Mouse (Mus musculus) hindbrain, embryonic 12.5 days (tissue): Measurements from ENCODE around the gene Mtss1l. TPM values are rescaled to one million over a fixed set of nuclear protein-coding genes. Genes with fewer than 3 reads are reported as not detected.

Experiments used
- ATAC-seq: fragments of 200-750 bp; cut with Nextera tagmentation; 2 replicates; pipeline ENCODE4 v1.8.0; 2017; ENCODE audit warnings: moderate TSS enrichment; ENCODE audit not compliant: low FRiP score
- H3K27ac ChIP-seq: fragments of 300-500 bp; sonication (generic); 2 replicates; pipeline ENCODE4 v1.5.1; 2016; ENCODE audit warnings: mild to moderate bottlenecking
- H3K27me3 ChIP-seq: fragments of 300-500 bp; sonication (generic); 2 replicates; pipeline ENCODE4 v1.6.1; 2016; ENCODE audit warnings: mild to moderate bottlenecking
- H3K36me3 ChIP-seq: fragments of 300-500 bp; sonication (generic); 2 replicates; pipeline ENCODE4 v1.6.1; 2016; ENCODE audit warnings: mild to moderate bottlenecking
- H3K4me1 ChIP-seq: fragments of 300-500 bp; sonication (generic); 2 replicates; pipeline ENCODE4 v1.6.1; 2016
- H3K4me2 ChIP-seq: fragments of 300-500 bp; sonication (generic); replicated peaks from 2 replicates; pipeline ENCODE4 v1.6.1; 2016; ENCODE audit warnings: mild to moderate bottlenecking
- H3K4me3 ChIP-seq: fragments of 300-500 bp; sonication (generic); 2 replicates; pipeline ENCODE4 v1.5.1; 2016; ENCODE audit warnings: mild to moderate bottlenecking
- H3K9ac ChIP-seq: fragments of 300-500 bp; sonication (generic); 2 replicates; pipeline ENCODE4 v1.6.1; 2016; ENCODE audit warnings: mild to moderate bottlenecking, moderate library complexity
- H3K9me3 ChIP-seq: fragments of 300-500 bp; sonication (generic); replicated peaks from 2 replicates; pipeline ENCODE4 v1.6.1; 2016; ENCODE audit warnings: mild to moderate bottlenecking
- WGBS: fragments of 180-500 bp; shearing (Covaris S2); methylation state at CpG from one replicate; pipeline ENCODE4 v1.1.7; 2016; 5-methylcytosine and 5-hydroxymethylcytosine counted together
- polyA plus RNA-seq: library from polyadenylated mRNA; unstranded; fragments of >200 nt; fragmentation: Nextera tagmentation; extraction: Ambion mirVana; gene quantifications from 2 replicates; pipeline ENCODE4 v1.2.1, GENCODE M21; 2016

Gene Mtss1l
- polyA plus RNA-seq, 1 experiment from 2014 or later, result 23.3 TPM

DNA sequence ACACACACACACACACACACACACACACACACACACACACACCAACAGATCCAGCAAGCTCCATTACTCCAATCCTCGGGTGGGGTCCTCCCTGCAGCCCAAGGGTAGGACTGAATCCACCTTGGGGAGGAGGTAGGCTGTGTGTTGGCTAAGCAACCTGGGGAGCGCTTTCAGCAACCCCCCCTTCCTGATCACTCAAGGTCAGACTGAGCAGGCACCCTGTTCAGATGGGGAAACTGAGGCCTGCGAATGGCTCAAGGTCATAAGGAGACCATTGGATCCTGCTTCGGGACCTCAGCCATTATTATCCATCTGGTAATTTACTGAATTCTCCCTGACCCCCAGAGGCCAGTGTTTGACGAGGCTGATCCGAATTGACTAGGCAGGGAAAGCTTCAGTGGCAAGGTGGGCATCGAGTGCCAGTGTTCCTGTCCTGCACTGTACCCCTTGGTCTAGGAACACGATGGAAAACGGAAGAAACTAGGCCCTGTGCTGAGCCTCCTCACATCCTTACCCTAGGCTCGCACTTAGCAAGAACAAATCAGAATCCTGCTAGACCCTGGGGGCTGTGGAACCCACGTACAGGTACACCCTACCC, 1.2 kb downstream of the Mtss1l start:
- ATAC-seq, result no peak
- WGBS, result 51% methylated on average over 11 of the region's 11 CpGs
- Histone ChIP-seq H3K27me3 (no peaks in the 10 kb centered on the region; the same call in 1 of the 2 replicates), H3K4me3 (peak overlapping the region; percentile 66), H3K4me2 (peak overlapping the region; percentile 81), H3K4me1 (peaks cover 77% of the 10 kb centered on the region), H3K9ac (peak overlapping the region; percentile 80), H3K27ac (peak overlapping the region; percentile 92), H3K9me3 (no peaks in the 10 kb centered on the region), H3K36me3 (peaks cover 21% of the 10 kb centered on the region)

DNA sequence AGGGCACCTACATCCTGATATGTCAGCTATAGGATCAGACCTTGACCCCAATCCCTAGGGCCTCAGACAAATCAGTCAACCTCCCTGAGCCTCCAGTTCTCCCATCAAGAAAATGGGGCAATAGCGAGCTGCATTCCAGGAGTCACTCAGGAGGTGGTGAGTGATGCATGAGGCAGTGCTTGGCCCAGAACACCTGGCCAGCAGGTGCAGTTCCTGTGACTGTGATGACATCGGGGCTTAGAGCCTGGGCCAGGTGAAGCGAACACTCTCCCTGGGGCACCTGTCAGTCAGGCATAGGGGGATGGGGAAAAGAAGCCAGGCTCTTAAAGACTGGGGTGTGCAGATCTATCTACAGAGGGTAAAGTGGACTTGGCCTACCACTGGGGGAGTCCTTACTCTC, 3.2 kb downstream of the Mtss1l start:
- H3K27ac ChIP-seq, result peak overlapping the region; percentile 71
- H3K27me3 ChIP-seq, result no peaks in the 10 kb centered on the region; the same call in 1 of the 2 replicates
- no peak overlapping the region for H3K4me3 ChIP-seq
- H3K36me3 ChIP-seq, result peaks cover 41% of the 10 kb centered on the region
- peaks cover 64% of the 10 kb centered on the region for H3K4me1 ChIP-seq
- WGBS, result 74% methylated on average over 3 of the region's 3 CpGs
- no peak for ATAC-seq
- H3K9ac ChIP-seq, result peak overlapping the region; percentile 47; the same call in 1 of the 2 replicates
- peak overlapping the region; percentile 26 for H3K4me2 ChIP-seq
- H3K9me3 ChIP-seq, result no peaks in the 10 kb centered on the region

DNA sequence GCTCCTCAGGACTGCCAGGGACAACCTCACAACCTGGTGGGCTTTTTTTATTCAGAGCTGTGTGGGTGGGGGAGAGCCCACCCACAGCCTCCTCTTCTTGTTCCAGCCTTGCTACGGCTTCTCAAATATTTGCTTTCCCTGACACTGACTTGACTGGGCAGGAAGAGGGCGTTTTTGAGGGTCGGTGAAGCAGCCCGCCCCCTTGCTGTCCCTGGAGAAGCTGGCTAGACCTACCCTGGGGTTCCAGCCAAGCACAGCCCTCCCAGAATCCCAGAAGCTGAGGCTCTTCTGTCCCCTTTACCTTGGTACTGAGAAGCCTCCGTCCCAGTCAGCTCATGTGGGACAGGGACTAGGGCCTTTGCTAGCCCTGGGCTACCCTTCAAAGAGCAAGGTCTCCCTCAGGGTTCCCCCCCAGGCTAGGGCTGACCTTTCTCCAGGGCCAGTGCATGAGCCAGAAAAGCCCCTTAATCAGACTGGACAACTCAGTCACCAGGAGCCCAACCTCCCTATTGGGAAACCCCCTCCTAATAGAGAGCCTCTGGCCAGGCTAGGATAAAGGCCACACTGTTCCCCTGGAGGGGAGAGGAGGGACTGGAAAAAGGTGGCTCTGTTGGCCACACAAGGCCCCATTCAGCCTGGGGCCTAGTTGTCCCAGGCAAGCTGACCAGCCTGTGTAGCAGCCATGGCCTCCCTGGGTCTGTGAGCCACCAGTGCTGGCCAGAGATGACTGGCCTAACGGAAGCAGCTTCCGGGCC, 4.0 kb downstream of the Mtss1l start:
- no peaks in the 10 kb centered on the region for H3K9me3 ChIP-seq
- H3K27me3 ChIP-seq, result no peaks in the 10 kb centered on the region
- peaks cover 48% of the 10 kb centered on the region for H3K36me3 ChIP-seq
- WGBS, result 36% methylated on average over 7 of the region's 7 CpGs
- H3K4me3 ChIP-seq, result no peak overlapping the region
- ATAC-seq, result no peak
- H3K9ac ChIP-seq, result peak overlapping the region; percentile 47
- H3K4me1 ChIP-seq, result peaks cover 56% of the 10 kb centered on the region
- peak overlapping the region; percentile 71 for H3K27ac ChIP-seq
- H3K4me2 ChIP-seq, result peak overlapping the region; percentile 26

DNA sequence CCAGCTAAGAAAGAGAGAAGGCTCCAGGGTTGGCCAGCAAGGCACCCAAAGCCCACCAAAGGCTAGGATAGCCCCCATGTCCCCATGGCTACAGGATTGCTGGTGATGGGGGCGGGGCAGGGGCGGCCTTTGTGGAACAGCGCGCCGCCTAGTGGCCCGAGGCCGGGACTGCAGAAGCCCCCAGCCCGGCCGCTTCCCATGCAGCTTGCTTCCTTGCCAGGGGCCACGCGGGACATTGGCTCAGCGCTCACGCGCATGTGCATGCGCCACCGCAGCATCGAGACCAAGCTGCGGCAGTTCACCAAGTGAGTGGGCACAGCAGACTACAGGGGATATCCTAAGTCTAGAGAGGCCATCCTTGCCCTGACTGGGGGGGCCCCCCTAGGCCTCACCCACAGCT, 5.6 kb downstream of the Mtss1l start:
- Histone ChIP-seq H3K27ac (no peak overlapping the region), H3K4me2 (0 out of 2 replicates have a peak overlapping the region, but pooled peaks have one; percentile 2), H3K27me3 (no peaks in the 10 kb centered on the region), H3K9ac (peak overlapping the region; percentile 15; the same call in 1 of the 2 replicates), H3K9me3 (no peaks in the 10 kb centered on the region), H3K4me3 (no peak overlapping the region), H3K36me3 (peaks cover 64% of the 10 kb centered on the region), H3K4me1 (peaks cover 49% of the 10 kb centered on the region)
- 9% methylated on average over 18 of the region's 18 CpGs for WGBS
- peak; percentile 30; the same call in 1 of the 2 replicates for ATAC-seq

DNA sequence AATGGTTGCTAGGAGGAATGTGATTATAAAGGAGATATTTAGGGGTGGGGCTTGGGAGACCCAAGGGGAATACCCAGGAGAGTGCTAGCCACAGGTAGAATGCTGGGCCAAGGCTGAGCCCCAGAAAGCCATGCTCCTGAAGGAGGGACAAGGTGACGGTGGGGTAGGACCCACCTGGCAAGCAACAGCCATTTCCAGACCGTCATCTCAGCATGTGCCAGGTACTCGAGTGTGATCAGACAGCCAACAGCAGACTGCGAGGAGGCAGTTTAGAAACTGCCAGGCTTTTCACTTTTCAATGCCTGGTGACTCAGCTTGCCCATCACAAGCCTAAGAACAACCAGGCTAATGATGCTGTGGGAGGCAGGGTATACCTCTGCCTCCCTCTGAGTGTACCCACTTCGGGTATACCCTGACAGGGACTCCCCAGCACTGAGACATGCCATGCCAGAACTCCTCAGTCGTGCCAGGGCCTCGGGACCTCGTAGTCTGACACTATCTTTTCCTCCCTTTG, 10.1 kb downstream of the Mtss1l start:
- Histone ChIP-seq H3K27ac (no peak overlapping the region), H3K9ac (no peak overlapping the region), H3K36me3 (peaks cover 79% of the 10 kb centered on the region), H3K4me3 (no peak overlapping the region), H3K4me2 (no peak overlapping the region), H3K4me1 (peaks cover 6% of the 10 kb centered on the region), H3K27me3 (no peaks in the 10 kb centered on the region), H3K9me3 (no peaks in the 10 kb centered on the region)
- ATAC-seq, result no peak
- WGBS, result 91% methylated on average over 8 of the region's 8 CpGs

DNA sequence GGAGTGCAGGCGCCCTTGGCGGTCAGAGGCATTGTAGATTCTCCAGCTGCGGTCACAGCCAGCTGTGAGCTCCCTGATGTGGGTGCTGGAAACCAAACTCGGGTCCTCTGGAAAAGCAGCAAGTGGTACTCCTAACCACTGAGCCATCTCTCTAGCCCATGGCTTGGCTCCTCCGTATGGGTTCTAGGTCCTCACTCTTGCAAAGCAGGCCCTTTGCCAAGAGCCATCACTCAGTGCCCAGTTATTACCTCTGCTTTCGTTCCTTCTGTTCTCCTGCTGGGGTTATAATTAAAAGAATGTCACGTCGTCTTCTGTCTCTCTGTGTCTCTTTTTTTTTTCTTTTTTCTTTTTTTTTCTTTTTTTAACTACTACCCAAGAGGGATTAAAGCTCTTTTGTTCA, 11.8 kb downstream of the Mtss1l start:
- no peak overlapping the region for H3K4me2 ChIP-seq
- H3K27ac ChIP-seq, result no peak overlapping the region
- H3K4me1 ChIP-seq, result no peaks in the 10 kb centered on the region
- 88% methylated on average over 8 of the region's 8 CpGs for WGBS
- no peak overlapping the region for H3K9ac ChIP-seq
- H3K9me3 ChIP-seq, result no peaks in the 10 kb centered on the region
- H3K36me3 ChIP-seq, result peaks cover 84% of the 10 kb centered on the region
- no peak for ATAC-seq
- H3K4me3 ChIP-seq, result no peak overlapping the region
- H3K27me3 ChIP-seq, result no peaks in the 10 kb centered on the region

DNA sequence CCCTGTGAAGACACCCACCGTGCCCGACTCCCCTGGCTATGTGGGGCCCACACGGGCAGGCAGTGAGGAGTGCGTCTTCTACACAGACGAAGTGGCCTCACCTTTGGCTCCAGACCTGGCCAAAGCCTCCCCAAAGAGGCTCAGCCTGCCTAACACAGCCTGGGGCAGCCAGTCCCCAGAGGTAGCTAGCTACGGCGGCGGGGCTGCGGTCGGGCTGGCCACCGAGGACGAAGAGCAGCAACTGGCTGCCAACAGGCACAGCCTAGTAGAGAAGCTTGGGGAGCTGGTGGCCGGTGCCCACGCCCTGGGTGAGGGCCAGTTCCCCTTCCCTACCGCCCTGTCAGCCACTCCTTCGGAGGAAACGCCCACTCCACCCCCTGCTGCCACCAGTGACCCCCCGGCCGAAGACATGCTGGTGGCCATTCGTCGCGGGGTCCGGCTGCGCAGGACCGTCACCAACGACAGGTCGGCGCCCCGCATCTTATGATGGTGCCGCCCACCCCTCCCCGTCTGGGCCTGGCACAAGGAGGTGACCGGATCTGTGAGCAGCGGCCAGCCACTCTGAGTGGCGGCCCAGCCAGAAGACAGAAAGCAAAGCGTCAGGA, 17.4 kb downstream of the Mtss1l start:
- H3K9ac ChIP-seq, result no peak overlapping the region
- H3K4me1 ChIP-seq, result no peaks in the 10 kb centered on the region
- ATAC-seq, result no peak
- no peaks in the 10 kb centered on the region for H3K9me3 ChIP-seq
- H3K4me3 ChIP-seq, result no peak overlapping the region
- 94% methylated on average over 35 of the region's 35 CpGs for WGBS
- H3K36me3 ChIP-seq, result peaks cover 50% of the 10 kb centered on the region
- H3K4me2 ChIP-seq, result no peak overlapping the region
- no peak overlapping the region for H3K27ac ChIP-seq
- H3K27me3 ChIP-seq, result no peaks in the 10 kb centered on the region

DNA sequence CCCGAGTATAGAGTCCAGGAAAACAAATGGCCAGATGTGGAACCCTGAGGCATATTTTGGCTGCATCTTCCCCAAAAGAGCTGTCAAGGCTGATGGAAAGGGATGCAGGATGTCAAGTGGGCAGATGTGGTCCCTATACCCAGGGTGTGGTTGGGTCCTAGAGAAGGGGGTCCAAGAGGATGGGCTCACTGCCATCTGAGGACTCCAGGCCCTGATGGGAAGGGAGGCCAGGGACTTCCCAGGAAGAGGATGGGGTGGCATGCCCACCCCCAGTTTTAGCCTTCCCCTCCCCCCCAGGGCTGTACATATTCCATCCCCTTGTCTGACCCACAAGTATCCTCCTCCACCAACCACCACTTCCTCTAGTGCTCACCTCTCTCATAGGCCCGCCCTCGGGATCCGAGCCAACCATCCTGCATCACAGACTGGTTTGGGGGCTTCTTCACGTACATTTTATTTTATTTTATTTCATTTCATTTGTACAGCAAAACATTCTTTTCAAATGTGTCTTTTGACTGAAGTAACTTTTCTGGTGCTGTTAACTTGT, 19.4 kb downstream of the Mtss1l start:
- Histone ChIP-seq H3K27me3 (no peaks in the 10 kb centered on the region), H3K9me3 (no peaks in the 10 kb centered on the region), H3K27ac (no peak overlapping the region), H3K4me2 (no peak overlapping the region), H3K36me3 (peaks cover 37% of the 10 kb centered on the region), H3K4me3 (no peak overlapping the region), H3K9ac (no peak overlapping the region), H3K4me1 (no peaks in the 10 kb centered on the region)
- ATAC-seq, result no peak
- WGBS, result 93% methylated on average over 5 of the region's 5 CpGs

DNA sequence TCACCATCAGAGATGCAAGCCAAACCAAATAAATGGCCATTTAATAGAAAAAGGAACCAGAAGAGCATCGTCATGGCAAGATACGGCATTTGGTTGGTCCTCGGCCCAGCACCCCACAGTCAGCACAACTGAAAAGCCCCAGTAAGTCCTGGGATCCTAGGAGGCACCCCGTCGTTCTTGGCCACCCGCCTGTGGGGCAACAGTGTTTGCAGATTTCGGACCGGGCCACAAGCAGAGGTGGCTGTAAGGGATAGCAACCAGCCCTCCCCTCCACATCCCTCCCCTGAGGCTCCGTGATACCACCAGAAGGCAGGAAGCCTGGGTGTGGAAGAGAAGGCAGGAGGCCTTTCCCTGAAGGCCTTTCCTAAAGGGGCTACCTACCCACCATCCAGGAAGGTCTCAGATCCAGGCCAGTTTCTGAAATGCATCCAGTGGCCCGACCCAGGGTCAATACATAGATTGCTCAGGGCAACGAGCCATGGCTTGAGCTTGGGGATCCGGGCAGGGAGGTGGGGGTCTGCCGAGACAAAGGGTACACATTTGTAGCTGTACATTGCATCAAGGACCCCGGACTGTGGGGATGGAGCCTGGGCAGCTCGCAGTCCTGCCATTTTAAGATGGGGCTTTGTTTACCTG, 20.7 kb downstream of the Mtss1l start:
- H3K9me3 ChIP-seq, result no peaks in the 10 kb centered on the region
- WGBS, result 76% methylated on average over 15 of the region's 15 CpGs
- no peak overlapping the region for H3K27ac ChIP-seq
- no peak overlapping the region for H3K4me2 ChIP-seq
- no peaks in the 10 kb centered on the region for H3K4me1 ChIP-seq
- no peaks in the 10 kb centered on the region for H3K27me3 ChIP-seq
- no peak for ATAC-seq
- H3K9ac ChIP-seq, result no peak overlapping the region
- H3K4me3 ChIP-seq, result no peak overlapping the region
- peaks cover 27% of the 10 kb centered on the region for H3K36me3 ChIP-seq

DNA sequence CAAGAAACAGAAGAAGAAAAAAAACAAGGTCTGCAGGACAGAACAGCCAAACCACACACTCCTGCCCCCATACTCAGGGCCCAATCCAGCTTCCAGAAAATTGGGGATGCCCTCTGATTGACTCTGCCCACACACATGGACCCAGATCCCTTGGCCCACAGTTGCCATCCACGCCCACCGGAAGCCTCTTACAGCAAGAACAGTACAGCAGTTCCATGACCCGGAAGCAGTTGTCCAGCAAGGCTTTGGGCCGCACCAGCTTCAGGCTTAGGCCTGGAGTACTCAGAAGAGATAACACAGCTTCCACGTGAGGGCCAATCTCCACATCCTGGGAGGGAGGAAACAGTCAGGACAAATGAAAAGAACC, 21.2 kb downstream of the Mtss1l start:
- Histone ChIP-seq H3K4me3 (no peak overlapping the region), H3K9ac (no peak overlapping the region), H3K27me3 (no peaks in the 10 kb centered on the region), H3K4me1 (no peaks in the 10 kb centered on the region), H3K27ac (no peak overlapping the region), H3K4me2 (no peak overlapping the region), H3K36me3 (peaks cover 22% of the 10 kb centered on the region), H3K9me3 (no peaks in the 10 kb centered on the region)
- WGBS, result 91% methylated on average over 5 of the region's 5 CpGs
- no peak for ATAC-seq

DNA sequence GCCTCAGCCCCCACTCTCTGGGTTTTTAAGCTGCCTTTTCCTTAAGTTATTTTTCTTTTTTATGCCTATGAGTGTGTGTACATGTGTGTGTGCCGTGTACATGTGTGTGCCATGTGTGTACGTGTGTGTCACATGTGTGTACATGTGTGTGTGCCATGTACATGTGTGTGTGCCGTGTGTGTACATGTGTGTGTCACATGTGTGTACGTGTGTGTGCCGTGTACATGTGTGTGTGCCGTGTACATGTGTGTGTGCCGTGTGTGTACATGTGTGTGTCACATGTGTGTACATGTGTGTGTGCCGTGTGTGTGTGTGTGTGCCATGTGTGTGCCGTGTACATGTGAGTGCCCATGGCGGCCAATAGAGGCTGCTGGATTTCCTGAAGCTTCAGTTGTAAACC, 23.9 kb downstream of the Mtss1l start:
- Histone ChIP-seq H3K9me3 (no peaks in the 10 kb centered on the region), H3K27ac (no peak overlapping the region), H3K27me3 (no peaks in the 10 kb centered on the region), H3K36me3 (no peaks in the 10 kb centered on the region), H3K4me2 (no peak overlapping the region), H3K4me3 (no peak overlapping the region), H3K9ac (no peak overlapping the region), H3K4me1 (no peaks in the 10 kb centered on the region)
- 89% methylated on average over 10 of the region's 10 CpGs for WGBS
- ATAC-seq, result no peak

DNA sequence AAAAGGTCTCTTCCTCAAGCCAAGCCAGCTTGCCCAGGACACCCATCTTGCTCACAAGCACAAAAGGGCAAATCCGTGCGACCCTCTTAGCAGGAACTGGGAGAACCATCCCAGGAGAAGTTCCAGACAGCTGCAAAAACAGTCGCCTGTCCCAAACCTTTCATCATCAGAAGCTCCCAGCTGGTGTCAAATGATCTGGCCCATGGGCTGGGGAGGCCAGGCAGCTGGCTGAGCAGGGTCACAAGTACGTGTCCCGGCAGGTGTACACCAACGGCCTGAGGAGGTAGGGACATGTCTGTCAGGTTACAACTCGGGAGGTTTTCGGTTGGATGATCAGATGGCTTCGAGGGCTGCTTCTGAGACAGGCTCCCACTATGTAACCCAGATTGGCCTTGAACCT, 25.4 kb downstream of the Mtss1l start:
- ATAC-seq, result no peak
- Histone ChIP-seq H3K4me3 (no peak overlapping the region), H3K4me2 (no peak overlapping the region), H3K4me1 (no peaks in the 10 kb centered on the region), H3K9me3 (no peaks in the 10 kb centered on the region), H3K9ac (no peak overlapping the region), H3K27me3 (no peaks in the 10 kb centered on the region), H3K36me3 (no peaks in the 10 kb centered on the region), H3K27ac (no peak overlapping the region)
- WGBS, result 65% methylated on average over 9 of the region's 9 CpGs
